Mouse (Mus musculus): Measurements from ENCODE around the gene Zfp472.
"Not testable (repeated sequence)": the region's sequence is repeated elsewhere in the genome, so short reads cannot be mapped to it uniquely, and the experiment has no call there.

The Zfp472 gene

GRCm38 (mm10) chr17:32998492-32998891 lies 32.9 kb downstream of the Zfp472 start:
- DNase-seq (ENCODE audit: low read depth, low spot score), result no peak

- no peak for DNase-seq (ENCODE audit: low read depth, low spot score)
These were observed 42.7 kb downstream of the Zfp472 start for GRCm38 (mm10) chr17:33008337-33008736.

- DNase-seq (ENCODE audit: low read depth, low spot score), result not testable (repeated sequence)
These were observed 54.8 kb downstream of the Zfp472 start for GRCm38 (mm10) chr17:33020434-33020833.

All from skeletal muscle tissue, adult 2 months (tissue).